Mouse (Mus musculus): ENCODE measurements around the gene Zfp362. TPM values are rescaled to one million over a fixed set of nuclear protein-coding genes. Genes with fewer than 3 reads are reported as not detected.

The Zfp362 gene
- total RNA-seq, 2 experiments from 2014 or later: 34.7 to 35.5 TPM

DNA sequence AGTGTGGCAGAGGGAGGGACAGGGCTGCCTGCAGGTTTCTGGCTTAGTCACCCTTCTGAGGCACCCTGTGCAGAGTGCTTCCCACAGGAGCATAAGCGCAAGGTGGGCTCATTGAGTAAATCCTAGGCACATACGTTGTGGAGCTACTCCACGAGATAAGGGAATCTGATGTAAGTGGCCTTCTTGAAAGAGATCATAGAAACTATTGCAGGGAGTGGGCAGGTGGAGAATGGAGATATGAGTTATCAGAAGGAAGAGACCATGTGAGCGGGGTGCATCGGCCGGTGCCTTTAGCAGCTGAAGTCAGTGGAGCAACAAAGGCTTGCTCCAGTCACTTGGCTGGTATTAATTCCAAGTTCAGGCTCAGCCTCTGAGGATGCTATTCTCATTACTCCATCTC, 45.8 kb downstream of the Zfp362 start:
- DNase-seq (ENCODE audit: low spot score in 2 of 2): no peak

DNA sequence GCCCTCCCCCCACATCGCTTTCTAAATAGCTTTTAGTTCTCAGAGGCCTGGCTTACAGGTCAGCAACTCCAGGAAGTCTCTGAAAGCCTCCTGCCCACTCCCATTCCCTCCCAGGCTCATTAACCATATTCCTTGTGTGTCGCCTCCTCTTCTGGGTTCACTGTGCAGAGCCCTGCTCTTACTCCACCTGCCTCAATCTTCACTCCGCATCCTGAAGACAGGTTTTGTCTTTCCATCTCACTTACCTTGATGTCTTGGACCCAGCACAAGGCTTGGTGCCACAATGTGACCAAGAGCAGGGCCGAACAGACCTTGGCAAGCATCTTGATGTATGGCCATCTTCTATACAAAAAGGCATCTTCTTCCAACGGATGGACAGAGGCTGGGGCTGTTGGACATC, 46.6 kb downstream of the Zfp362 start:
- DNase-seq (ENCODE audit: low spot score in 2 of 2): no peak

DNA sequence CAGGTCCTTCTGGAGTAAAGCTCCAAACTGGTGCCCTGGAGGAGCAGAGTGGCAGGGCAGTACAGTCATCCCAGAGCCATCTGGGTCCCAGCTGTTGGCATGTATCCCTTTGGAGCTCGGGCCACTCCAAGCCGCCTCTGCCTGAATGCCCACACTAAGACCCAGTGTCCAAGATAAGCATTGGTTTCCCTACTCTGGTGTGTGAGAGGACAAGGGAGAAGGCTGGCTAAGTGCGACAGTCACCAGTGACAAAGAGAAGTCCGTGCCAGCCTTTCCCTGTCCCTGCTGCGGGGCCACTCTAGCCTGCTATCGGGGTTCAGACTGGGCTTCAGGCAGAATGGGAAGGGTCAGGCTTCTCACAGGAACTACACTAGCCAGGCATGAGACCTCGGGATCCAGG, 49.9 kb downstream of the Zfp362 start:
- DNase-seq (ENCODE audit: low spot score in 2 of 2): no peak

DNA sequence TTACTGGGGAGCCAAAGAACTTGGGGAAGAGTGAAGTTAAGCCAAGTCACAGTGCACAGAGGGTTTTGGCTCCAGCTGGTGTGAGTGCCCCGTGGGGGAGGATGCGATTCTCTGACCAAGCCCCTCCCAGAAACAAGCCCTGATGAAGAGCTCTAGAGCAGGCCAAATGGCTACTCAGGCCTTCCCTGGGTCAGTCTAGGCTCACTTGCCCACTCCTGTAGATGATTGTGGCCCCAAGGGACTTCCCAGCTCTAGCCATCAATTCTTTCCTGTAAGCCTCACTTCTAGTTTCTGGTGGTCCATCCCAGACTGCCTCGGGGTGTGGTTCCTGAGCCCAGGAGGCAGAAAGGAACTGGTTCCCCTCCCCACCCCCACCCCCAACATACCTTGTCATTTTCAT, 50.8 kb downstream of the Zfp362 start, which contains the start of gene A3galt2:
Gene A3galt2 (plus strand): TSS at position 301 of the 400 bp plus-strand sequence.
- no peak for DNase-seq (ENCODE audit: low spot score in 2 of 2)

DNA sequence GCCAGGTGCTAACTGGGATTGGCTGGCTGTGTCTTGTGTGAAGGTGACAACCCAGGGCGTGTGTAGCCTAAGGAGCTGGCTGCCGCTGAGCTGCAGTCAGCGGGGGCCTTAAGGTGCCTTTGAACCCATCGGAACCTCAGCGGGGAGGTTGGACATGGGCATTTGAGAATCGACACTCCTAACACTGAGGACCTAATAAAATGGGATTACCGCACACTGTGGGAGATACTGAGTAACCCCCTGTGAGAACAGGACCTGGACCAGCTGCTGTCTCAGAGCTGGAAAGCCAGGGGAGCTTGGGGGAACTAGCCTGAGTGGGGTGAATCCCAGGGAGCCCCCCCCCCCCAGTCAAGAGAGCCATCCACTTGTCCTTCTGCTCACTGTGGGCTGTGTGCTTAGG, 52.3 kb downstream of the Zfp362 start:
- DNase-seq (ENCODE audit: low spot score in 2 of 2): no peak

DNA sequence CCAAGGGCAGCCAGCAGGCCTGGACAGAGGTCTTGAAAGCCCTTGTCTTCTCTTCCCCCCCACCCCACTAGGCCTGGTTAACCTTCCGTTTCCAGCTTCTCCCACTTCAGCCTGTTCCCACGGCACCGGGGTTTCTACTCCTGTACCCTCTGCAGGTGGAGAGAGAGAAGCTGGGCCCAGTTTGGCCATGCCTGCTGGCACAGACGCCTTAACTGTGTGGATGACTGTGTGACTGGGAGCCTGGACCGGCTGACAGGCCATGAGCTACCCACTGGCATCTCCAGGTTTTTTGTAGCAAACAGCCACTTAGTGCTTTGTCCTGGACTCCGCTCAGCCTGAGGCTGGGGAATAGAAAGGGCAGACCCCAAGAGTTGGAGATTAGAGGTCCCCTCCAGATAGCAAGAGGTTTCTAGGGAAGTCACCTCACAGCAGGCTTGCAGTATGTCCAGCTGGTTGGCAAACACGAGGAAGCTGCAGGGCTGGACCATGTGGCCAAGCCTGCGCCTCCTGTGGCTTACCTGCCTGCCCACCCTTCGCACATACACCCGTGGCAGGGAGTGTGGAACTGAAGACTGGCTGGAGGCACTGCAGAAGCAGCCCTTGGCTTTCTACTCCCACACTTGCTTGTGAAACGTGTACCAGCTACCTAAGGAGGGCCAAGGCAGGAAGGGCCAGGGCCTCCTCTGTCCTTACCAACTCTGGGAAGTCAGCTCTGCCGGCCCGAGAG, 53.7 kb downstream of the Zfp362 start:
- no peak for DNase-seq (ENCODE audit: low spot score in 2 of 2)

DNA sequence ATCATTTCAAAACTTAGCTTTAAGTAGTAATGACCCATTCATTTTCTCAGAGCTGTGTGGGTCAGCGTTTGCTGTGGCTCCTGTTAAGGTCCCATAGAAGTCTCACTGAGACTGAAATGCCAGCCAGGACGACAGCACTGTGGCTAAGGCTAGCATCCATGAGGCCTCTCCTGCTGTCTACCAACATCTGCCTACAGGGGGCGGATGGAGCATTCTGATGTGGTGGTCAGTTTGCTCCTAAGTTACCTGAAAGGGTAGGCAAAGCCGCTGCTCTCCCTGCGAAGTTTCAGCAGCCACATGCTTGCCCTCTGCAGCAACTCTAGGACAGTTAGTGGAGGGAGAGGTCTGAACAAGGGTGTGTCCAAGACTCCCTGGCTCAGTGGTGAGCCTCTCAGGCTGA, 54.8 kb downstream of the Zfp362 start:
- DNase-seq (ENCODE audit: low spot score in 2 of 2): no peak

DNA sequence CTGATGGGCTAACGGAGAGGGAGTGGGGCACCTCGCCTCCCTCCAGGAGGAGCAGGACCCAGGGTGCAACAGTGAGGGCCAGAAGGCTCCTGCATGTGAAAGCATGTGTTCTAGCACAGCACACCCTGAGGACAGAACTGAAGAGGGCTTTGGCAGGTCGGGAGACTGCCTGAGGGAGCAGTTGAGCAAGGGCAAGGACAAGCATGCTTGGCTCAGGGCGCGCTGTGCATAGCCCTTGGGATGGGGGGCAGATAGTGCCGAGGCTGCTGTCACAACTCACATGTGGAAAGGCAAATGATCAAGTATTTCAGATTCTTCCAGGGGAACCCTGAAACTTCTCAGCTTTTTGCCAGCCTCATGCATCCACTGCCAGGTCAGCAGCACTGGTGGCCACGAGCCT, 57.5 kb downstream of the Zfp362 start:
- no peak for DNase-seq (ENCODE audit: low spot score in 2 of 2)

DNA sequence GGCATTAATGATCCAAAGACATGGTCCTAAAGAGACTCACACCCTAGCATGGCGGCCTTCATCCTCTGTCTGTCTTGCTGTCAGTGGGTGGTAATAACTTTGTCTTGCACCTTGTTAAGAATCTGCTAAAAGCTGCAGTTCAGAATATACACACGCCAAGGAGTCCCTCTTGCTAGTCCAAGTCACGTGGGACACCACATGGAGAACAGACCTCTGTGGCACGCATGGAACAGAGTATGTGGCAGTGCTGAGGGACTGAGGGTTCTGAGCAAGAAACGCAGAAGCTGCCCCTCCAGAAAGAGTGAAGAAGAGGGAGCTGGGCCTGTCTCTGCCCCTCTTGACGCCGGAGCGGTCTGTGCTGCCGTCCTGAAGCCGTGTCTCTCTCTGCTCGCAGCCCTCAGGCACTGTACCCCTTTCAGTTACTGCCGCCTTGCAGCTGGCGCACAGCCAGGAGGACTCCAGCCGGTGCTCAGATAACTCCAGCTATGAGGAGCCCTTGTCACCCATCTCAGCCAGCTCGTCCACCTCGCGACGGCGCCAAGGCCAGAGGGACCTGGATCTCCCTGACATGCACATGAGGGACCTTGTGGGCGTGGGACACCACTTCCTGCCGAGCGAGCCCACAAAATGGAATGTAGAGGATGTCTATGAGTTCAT, 58.1 kb downstream of the Zfp362 start:
- no peak for DNase-seq (ENCODE audit: low spot score in 2 of 2)

DNA sequence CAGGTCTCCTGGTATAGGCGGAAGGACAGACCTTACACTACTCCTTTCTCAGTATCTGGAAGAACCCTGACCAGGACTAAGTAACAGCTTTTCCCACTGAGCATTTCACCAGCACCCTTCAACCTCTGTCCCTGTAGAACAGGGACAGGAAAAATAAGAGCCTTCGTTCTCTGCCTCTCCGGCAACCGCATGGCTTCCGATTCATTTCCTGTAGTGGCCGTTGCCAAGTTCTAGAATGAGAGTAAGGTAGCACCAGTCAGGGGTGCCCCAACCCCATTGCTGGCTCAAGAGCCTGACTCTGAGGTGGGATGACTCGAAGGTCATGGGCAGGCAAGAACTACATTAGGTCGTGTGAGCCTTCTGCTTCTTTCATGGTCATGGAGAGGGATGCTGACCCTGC, 60.7 kb downstream of the Zfp362 start:
- DNase-seq (ENCODE audit: low spot score in 2 of 2): no peak

DNA sequence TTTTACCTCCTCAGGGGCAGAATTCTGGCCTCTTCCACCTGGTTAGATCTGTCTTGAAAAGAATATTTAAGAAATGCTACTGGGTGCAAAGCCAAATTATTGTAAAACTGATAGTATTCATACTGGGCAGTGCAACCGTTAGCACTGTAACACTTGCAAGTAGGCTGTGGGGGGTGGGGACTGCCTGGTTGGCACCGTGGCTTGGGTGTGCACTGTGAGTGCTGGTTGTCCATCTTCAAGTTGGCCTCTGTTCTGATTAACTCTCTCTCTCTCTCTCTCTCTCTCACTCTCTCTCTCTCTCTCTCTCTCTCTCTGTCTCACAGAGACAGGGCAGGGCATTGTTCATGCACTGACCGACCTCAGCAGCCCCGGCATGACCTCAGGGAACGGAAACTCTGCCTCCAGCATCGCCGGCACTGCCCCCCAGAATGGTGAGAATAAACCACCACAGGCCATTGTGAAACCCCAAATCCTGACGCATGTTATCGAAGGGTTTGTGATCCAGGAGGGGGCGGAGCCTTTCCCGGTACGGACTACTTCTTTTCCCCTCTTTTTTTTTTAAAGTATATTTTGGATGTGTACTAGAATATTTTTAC, 62.7 kb downstream of the Zfp362 start:
- DNase-seq (ENCODE audit: low spot score in 2 of 2): no peak

DNA sequence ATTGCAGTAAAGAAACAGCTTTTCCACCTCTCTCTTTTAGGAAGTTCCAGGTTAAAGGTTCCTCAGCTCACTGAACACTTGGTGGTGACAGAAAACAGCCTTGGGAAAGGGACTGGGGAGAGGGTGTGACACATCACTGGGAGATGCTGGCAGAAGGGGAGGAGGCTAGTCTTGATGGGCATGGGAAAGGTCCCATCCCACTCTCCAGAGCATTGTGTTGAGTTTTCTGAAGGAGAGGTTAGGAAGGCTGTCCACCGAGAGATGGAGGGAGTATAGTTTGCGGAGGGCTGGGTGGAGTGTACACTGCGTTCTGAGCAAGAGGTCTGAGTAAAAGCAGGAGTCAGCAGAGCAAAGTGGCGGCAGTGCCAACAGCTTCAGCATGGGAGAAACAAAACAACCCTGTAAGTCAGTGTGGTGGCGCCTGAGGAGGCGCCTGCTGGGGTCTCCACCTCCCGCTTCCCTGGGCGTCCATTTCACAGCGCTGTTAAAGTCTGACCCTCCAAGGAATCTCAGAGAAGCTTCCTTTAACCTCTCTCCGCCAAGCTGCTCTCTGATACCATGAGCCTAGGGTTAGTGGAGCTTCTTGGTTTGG, 63.4 kb downstream of the Zfp362 start:
- DNase-seq (ENCODE audit: low spot score in 2 of 2): no peak

DNA sequence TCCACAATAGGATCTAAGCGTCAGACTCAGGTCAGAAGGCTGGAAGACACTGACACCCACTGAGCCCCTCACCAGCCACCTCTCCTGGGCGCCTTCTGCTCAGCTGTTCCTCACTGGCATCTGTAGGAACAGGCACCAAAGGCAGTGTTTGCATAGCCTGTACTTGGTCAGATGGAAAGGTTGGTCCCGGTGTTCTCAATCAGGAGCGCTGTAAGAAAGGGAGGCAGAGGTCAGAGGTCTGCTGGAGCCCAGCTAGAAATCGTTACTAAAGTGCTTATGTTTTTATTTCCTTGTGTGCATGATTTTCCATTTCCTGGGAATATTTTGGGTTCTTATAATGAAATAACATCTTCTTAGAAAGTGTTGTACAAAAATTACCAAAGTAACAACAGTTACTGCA, 63.9 kb downstream of the Zfp362 start:
- no peak for DNase-seq (ENCODE audit: low spot score in 2 of 2)

DNA sequence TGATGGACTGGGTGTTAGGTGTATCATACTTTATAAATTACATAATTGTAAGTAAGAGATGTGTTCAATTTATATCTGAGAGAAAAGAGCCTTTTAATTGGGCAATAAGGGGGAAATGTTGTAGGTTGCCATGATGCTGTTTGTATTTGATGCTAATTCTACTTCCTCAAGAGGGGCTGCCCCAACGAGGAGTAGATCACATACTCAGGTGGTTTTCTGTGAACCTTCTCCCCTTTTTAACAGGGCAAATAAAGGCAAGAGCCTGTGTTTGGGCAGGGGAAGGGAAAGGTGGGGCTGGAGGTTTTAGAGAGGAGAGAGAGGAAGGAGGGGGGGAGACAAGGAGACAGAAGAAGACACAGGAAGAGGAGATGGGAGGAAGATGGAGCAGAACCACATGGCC, 65.0 kb downstream of the Zfp362 start:
- no peak for DNase-seq (ENCODE audit: low spot score in 2 of 2)

DNA sequence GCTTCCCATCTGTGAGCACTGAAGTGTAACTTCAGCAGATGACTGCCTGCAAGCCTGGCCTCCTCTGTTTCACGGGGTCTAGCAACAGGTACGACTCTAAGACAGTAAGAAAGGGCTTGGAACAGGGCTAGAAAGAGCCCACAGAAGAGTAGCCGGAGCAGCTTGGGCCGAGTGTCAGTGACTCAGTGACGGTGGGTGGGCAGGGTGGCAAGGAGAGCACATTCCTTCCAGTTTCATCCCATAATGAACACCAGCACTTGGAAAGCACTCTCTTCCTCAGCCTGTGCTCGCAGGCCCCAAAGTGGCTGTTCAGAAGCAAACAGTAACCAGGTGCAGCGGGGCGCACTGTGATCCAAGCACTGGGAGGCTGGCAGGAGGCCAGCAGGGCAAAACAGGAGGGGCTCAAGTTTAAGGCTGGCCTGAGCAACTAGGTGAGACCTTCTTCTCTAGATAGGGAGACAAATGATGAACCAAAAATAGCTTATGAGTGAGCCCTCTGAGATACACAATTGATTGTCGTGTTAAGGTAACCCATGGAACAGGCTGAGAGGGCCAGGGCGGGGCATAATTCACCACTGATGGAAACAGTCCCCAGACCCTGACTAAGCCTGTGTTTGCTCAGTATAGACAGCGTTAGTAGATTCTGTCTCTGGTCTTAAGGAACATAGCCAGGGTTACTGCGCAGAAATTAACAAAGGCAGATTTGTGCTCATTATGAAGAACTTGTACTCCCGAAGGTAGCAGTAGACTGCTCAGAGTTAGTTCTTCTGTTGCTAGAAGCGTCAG, 67.8 kb downstream of the Zfp362 start:
- DNase-seq (ENCODE audit: low spot score in 2 of 2): no peak

DNA sequence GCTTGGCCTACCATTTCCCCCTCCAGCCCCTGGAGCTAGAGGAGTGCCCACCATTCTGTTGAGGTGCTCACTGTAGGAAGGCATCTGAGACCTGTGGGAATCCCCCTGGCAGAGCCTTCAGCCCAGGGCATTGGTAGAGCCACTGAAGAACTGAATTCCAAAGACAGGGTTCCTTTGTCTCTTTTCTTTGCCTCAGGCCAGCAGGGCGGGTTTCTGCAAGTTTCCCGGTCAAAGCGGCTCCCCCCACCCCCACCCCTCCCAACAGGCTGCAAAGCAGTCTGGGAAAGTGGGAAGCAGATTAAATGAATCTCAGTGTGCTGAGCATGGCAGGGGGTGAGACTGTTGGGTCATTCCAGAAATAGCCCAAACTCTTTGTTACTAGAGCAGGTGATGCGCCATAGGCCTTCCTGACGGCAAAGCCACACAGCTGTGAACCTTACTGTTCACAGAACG, 68.7 kb downstream of the Zfp362 start:
- no peak for DNase-seq (ENCODE audit: low spot score in 2 of 2)

DNA sequence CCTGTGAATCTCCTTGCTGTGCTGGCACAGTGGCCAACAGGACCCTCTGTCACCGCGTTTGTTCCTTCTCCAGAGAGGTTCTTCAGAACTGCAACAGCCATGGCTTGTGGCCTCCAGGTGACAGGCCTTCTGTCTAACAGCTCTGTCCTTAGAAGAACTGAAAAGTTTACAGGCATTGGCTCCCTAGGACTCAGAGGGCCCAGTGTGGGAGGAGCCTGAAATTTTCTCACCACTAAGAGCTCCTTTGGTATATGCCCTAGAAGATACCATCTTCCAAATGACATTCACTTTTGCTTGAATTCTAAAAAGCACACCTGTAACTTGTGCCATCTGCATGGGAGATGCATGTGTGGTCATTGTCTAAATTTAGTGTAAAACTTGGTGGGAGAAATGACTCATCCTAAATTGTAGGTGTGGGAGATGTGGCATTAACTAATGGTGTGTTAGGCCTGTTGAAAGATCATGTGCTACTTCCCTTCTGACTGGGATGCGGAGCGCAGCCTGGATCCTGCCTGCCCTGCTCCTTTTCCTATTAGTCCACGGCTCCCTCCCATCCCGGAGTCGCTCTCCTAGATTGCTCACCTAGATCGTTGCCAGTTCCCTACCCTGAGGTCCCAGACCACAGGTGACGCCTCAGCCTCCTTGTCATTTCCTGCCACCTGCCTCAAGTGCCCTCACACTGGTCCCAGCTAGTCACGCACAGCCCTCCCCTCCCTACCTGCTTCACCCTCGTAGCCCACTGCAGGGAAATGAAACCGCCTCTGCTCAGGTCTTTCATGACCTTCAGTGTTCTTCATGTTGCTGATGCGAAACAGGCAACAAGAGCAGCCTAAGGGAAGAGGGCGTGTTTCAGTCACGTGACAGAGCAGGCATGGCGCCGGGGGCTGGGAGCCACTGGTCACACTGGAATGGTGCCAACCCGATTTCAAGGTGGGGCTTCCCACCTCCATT, 70.8 kb downstream of the Zfp362 start:
- no peak for DNase-seq (ENCODE audit: low spot score in 2 of 2)

DNA sequence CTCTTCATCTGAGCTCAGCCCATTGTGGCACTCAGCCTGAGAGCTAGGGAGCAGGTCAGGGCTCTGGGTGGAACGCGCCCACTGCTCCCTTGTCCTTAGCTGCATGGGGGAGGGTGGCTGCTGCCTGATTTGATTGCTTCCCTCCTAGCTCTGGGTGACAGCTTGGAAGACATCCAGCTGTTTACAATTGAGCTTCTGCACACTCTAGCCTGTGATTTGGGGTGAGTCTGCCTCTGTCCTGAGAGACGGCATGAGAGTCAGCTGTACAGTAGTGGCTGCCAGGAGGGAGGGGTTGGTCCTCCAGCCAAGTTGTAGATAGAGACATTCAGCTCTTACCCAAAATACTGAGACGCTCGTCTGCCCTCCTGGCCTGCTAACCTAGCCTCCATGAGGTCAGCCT, 71.6 kb downstream of the Zfp362 start:
- peak in 1 of 2 experiments; percentile 78 for DNase-seq (ENCODE audit: low spot score in 2 of 2)

DNA sequence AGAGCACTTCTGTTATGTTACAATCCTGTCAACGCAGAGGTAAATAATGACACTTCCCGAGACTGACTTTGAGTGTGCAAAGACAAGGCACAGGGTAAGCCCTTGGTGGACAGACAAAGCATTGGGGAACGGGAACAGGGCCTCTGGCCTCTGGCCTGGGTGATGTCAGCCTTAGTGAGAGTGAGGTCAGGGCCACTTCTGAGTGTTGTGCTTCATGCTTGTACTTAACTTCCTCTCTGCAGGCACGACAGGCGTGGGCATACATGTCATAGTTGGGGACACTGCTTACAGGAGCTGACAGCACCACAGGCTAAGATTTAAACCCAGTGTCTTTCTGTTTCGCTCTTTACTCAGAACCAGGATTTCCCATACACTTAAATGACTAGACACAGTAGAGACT, 72.3 kb downstream of the Zfp362 start:
- DNase-seq (ENCODE audit: low spot score in 2 of 2): no peak

DNA sequence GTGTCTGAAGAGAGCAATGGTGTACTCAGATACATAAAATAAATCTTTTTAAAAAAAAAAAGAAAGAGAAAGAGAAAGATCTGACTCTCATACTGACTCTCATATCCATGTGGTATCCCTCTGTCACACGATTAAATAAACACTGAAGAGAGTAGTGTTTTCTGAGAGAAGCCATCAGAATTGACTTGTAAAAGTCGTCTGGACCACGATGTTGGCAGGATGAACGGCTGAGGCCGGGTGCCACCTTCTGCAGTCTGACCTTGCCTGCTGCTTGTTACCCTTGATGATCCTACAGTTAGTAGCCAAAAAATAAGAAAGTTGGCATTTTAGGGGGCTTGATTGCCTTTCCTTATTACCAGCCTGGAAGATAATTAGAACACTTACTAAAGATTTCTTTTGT, 73.1 kb downstream of the Zfp362 start:
- no peak for DNase-seq (ENCODE audit: low spot score in 2 of 2)

Data from layer of hippocampus, postnatal 14 days (tissue).